Mouse (Mus musculus) cerebellum, adult 9-10 months (tissue): ENCODE results near the gene Mettl15.
"Not testable (repeated sequence)": the region's sequence is repeated elsewhere in the genome, so short reads cannot be mapped to it uniquely, and the experiment has no call there.

Source experiments
- DNase-seq: peaks from one replicate; pipeline ENCODE4 v3.0.0; 2022

Gene Mettl15

GRCm38 (mm10) chr2:109280600-109281340 lies at the start of gene Mettl15, which contains the start of gene Kif18a:
Gene Mettl15, minus strand, starts transcription at chr2:109280748.
Gene Kif18a, plus strand, starts transcription at chr2:109280738.
- DNase-seq: peak; percentile 95

- no peak for DNase-seq
Measured at GRCm38 (mm10) chr2:109311369-109311768, 30.8 kb upstream of the Mettl15 start.

DNA sequence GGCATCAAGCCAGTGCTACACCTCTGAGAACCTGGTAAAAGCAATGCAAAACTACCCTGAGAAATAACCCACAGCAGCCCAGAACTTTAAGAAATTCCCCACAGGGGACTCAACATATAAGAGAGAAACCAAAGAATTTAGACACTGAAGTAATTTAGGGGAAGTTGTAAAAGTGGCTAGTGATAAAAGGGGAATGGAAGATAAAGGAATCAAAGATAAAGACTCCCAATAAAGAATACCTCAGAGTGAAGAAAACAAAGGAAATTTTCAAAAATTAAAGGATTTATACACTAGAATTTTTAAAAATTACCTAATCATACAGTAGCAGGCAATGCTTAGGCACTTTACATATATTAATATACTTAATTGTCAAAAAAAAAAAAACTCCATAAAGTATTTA lies 23.1 kb upstream of the Mettl15 start:
- no peak for DNase-seq

GRCm38 (mm10) chr2:109302234-109302633 lies 21.7 kb upstream of the Mettl15 start:
- peak; percentile 76 for DNase-seq

DNA sequence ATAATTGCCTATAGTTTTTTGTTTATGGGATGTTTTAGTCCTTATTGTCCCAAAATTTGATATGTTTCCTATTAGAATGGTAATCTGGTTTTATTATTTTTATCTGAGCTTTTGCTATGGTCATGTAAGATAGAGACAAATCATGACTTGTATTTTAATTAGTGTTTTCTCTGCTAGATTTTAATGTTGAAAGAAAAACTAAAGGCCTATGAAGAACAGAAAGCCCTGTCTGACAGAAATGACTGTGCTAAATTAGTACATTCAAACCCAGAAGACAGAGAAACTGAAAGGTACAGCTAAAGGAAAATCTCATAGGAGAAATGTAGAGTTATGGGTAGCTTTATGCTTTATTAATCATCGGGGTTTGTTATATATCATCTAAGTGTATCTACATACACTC lies 17.6 kb upstream of the Mettl15 start:
- DNase-seq: no peak

DNA sequence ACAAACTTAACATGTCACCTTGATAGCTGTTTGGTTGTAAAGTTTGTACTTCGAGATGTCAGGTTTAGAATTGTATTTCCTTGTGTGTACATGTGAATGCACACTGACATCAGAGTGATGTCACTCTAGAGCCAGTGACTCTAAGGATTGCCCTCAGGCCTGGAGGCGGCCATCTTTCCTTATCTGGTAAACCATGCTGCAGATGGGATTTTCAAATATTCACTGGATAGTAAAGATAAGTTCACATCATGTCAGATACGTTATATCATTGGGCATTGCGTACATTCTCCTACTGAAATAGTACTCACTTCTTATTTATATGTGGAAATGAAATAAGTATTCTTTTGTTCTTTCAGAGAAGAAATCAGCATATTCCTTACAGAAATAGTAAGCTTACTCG lies 15.7 kb upstream of the Mettl15 start:
- DNase-seq: no peak

DNA sequence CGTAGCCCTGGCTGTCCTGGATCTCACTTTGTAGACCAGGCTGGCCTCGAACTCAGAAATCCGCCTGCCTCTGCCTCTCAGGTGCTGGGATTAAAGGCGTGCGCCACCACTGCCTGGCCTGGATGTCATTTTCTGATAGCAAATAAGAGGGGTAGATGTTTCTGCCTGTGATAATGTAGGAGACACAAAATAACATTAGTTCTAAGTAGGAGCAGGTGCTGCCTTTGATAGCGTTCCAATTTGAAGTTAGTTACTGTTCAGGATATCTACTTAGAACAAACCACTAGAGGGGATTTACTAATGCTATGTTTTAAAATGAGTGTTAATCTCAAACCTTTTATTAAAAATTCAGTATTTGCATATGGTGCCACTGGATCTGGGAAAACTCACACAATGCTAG lies 8.8 kb upstream of the Mettl15 start:
- DNase-seq: no peak

- DNase-seq: no peak
Measured at GRCm38 (mm10) chr2:109284121-109284520, 3.6 kb upstream of the Mettl15 start.

GRCm38 (mm10) chr2:109281341-109281690 lies 768 bp upstream of the Mettl15 start:
- no peak for DNase-seq

GRCm38 (mm10) chr2:109280272-109280599 lies 312 bp downstream of the Mettl15 start:
- no peak for DNase-seq

DNA sequence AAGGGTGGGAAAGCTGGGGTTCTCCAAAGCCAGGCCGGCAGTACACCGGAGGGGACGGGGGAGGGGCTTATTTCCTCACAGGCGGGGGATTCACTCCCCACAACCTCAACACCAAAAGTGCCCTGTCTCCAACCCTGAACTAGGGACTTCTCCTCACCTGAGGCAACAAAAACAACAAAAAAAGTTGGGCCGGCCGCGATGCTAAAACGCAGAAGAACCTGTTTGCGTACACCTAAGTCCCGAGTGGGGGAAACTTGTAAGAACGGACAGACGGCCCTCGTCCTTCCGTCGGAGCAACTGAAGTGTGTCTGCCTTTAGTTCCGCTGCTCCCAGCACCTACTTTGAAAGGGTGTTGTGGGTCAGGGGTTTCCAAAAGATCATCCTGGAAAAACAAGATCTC lies 2.5 kb downstream of the Mettl15 start:
- DNase-seq: peak; percentile 33

DNA sequence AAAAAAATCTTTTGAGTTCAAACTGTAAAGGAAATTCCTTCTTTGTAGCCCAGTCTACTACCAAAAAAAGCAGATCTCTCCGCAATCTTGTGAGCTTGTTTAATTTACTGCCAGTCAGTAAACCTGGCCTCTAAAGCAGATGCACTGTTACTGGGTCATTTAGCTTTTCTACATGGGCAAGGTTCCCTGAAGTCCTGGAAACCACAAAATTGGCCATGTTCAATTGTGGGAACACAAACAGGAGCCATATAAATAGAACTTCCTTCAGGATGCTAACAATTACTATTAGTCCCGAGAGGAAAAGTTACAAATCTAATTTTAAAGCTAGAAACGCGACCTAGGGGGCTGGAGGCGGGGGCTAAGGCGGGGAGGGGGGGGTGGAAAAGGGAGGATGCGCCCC lies 3.0 kb downstream of the Mettl15 start:
- DNase-seq: peak; percentile 68

DNA sequence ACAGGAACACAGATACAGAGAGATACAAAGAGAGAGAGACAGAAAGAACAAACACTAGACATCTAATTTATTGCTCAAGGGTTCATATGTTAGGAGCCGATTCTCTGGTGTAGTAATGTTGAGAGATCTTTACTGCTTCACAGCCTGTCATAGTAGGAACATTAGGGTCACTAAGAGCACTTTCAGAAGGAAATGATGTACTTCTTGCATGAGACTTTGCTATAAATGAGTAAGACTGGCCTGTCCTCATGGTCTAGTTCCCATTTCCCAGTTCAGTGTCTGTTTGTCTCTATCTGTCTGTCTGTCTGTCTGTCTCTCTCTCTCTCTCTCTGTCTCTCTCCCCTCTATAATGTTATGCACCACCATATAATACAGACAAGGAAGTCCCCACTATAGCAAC lies 7.5 kb downstream of the Mettl15 start:
- no peak for DNase-seq

- no peak for DNase-seq
Measured at GRCm38 (mm10) chr2:109262779-109263178, 17.8 kb downstream of the Mettl15 start.

DNA sequence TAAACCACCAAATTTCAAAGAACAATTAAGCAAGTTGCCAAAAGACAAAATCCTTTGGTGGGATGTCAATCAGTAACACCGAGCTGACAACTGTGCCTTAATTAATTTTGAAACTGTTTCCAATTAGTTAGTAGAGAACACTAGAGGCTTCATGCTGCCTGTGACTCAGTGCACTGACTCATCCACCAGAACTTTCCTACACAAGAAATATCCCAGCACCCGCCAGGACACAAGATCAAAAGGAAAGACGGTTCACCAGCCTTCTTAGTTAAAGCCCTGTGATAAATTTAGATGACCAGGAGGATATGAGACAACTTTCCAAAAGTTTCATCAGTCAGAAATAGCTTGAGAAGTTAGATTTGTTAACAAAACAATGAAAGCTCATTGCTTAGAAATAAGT lies 38.6 kb downstream of the Mettl15 start:
- no peak for DNase-seq

DNA sequence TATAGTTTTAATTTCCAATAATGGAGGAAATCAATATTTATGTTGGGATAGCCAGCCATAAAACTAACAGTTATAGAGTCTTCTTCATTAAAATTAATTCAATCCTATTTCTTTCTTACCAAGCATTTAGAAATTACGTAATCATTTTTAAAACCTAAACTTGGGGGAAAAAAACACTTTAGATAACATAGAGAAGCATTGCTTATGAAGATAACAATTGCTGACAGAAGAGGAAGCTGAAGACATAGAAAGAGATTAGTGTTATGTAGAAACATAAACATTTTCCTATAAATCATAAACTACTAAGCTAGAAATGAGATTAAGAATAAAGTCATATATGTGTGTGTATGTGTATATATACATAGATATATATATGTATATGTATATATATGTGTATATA lies 44.8 kb downstream of the Mettl15 start:
- no peak for DNase-seq

- no peak for DNase-seq
Measured at GRCm38 (mm10) chr2:109233876-109234275, 46.7 kb downstream of the Mettl15 start.

- DNase-seq: no peak
Measured at GRCm38 (mm10) chr2:109230443-109230842, 50.1 kb downstream of the Mettl15 start.

- DNase-seq: no peak
Measured at GRCm38 (mm10) chr2:109227196-109227595, 53.4 kb downstream of the Mettl15 start.

DNA sequence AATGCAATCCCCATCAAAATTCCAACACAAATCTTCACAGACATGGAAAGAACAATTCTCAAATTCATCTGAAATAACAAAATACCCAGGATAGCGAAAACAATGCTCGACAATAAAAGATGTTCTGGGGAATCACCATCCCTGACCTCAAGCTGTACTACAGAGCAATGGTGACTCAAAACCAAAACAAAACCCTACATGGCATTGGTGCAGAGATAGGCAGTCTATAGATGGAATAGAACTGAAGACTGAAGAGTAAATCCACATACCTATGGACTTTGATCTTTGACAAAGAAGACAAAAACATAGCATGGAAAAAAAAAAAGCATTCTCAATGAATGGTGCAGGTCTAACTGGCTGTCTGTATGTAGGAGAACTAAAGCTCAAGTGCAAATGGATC lies 59.1 kb downstream of the Mettl15 start:
- DNase-seq: no peak

GRCm38 (mm10) chr2:109216678-109217077 lies 63.9 kb downstream of the Mettl15 start:
- not testable (repeated sequence) for DNase-seq

- not testable (repeated sequence) for DNase-seq
Measured at GRCm38 (mm10) chr2:109210641-109211040, 69.9 kb downstream of the Mettl15 start.

DNA sequence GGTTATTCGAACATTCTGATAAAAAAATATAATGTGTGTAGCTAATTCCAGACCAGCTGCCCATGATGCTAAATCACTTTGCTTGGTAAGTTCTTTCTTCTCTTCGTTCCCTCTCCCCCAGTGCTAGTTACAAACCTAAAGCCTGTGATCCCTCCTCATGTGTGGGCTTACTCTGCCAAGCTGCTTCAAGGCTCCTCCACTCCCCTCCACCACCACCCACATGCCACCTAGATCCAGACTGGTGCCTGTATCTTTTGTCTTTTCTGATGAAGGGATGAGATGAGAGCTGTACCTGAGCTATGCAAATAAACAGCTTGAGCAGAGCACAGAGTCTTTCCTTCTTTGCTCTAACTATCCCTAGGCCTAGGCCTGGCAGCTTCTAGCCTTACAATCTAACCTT lies 72.5 kb downstream of the Mettl15 start:
- no peak for DNase-seq

DNA sequence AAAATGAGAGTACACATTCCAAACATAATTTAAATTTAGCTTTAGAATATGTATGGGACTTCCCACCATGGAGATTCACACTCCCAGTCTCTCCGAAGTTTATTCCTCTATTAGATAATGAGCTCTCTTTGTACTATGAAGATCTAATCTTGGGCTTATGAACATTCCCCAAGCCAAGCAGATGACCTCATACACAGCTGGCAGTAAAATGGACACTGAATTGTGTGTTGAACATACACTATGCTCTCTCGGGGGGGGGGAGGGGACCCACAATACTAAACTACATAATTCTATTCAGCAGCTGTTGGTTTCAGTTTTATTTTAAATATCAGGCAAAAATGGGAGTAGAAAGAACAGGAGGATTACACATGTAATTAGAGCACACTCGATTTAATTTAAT lies 97.6 kb downstream of the Mettl15 start:
- DNase-seq: no peak

- no peak for DNase-seq
Measured at GRCm38 (mm10) chr2:109158509-109158908, 122.0 kb downstream of the Mettl15 start.
